Mouse (Mus musculus) hematopoietic multipotent progenitor cell, adult 10-12 weeks (in vitro differentiated cells): Measurements from ENCODE around the gene Vmn1r185. TPM values are rescaled to one million over a fixed set of nuclear protein-coding genes. Genes with fewer than 3 reads are reported as not detected.

ENCODE experiments used
- polyA plus RNA-seq: library from polyadenylated mRNA; stranded (reverse); fragments of >175 nt; gene quantifications from 2 replicates; pipeline ENCODE4 v1.2.3, GENCODE M21; 2012; ENCODE audit warnings: low replicate concordance

Gene Vmn1r185
- polyA plus RNA-seq: not detected in 2 replicates

DNA sequence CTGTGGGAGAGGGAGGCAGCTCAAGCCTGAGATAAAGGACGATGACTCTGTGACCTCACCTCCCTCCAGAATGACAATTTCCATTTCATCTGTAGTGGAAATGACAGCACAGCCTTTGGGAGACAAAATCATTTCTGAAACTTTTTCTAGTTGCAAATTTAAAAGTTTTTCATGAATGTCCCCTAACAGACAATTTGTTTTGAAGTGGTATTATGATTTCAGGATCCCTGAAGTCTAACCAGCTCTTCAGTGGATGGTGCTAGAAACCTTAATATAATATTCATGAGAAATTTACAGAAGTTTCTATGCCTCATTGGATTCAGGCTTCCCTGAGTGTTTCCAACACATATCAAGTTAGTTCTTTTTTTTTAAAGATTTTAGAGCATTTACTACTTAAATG lies at the start of gene Vmn1r185:
Gene Vmn1r185 (minus strand): TSS at position 101 of the 400 bp plus-strand sequence.

Other genes starting within 250 kb of the Vmn1r185 start
- gene Nlrp9c, start 214.8 kb downstream of the Vmn1r185 start, polyA plus RNA-seq: not detected in 2 replicates
- not detected in 2 replicates for gene Nlrp4a, start 183.4 kb downstream of the Vmn1r185 start, polyA plus RNA-seq
- not detected in 2 replicates for gene Nlrp9a, start 83.4 kb downstream of the Vmn1r185 start, polyA plus RNA-seq
- not detected in 2 replicates for gene Cyp2b23, start 68.0 kb upstream of the Vmn1r185 start, polyA plus RNA-seq
- gene Cyp2b19, start 138.7 kb upstream of the Vmn1r185 start, polyA plus RNA-seq: not detected in 2 replicates
- not detected in 2 replicates for gene Cyp2g1, start 190.4 kb upstream of the Vmn1r185 start, polyA plus RNA-seq
- not detected in 2 replicates for gene Cyp2a5, start 216.8 kb upstream of the Vmn1r185 start, polyA plus RNA-seq